Mouse (Mus musculus) limb, embryonic 11.5 days (tissue): ENCODE results near the gene Tfb2m. TPM values are rescaled to one million over a fixed set of nuclear protein-coding genes. Genes with fewer than 3 reads are reported as not detected.

Experiments used
- ATAC-seq: fragments of 200-750 bp; cut with Nextera tagmentation; 2 replicates; pipeline ENCODE4 v1.8.0; 2017; ENCODE audit warnings: low read depth; ENCODE audit not compliant: insufficient number of reproducible peaks, low FRiP score, low TSS enrichment
- DNase-seq: peaks from one replicate; pipeline ENCODE4 v3.0.0-alpha.2; 2015; ENCODE audit warnings: low spot score
- H3K27ac ChIP-seq: fragments of 300-500 bp; sonication (generic); replicated peaks from 2 replicates; pipeline ENCODE4 v1.5.1; 2014; ENCODE audit warnings: low read depth, mild to moderate bottlenecking, low read length
- H3K27me3 ChIP-seq: fragments of 300-500 bp; sonication (generic); 2 replicates; pipeline ENCODE4 v1.6.1; 2014; ENCODE audit warnings: mild to moderate bottlenecking, low read length, mixed read lengths; ENCODE audit not compliant: control insufficient read depth, insufficient read depth
- H3K36me3 ChIP-seq: fragments of 300-500 bp; sonication (generic); 2 replicates; pipeline ENCODE4 v1.6.1; 2014; ENCODE audit warnings: mild to moderate bottlenecking, low read length, moderate library complexity, mixed read lengths; ENCODE audit not compliant: control insufficient read depth, insufficient read depth
- H3K4me1 ChIP-seq: fragments of 300-500 bp; sonication (generic); 2 replicates; pipeline ENCODE4 v1.6.1; 2014; ENCODE audit warnings: low read length, mixed read lengths; ENCODE audit not compliant: control insufficient read depth, insufficient read depth
- H3K4me2 ChIP-seq: fragments of 300-500 bp; sonication (generic); 2 replicates; pipeline ENCODE4 v1.6.1; 2014; ENCODE audit warnings: low read depth, mild to moderate bottlenecking, moderate library complexity; ENCODE audit not compliant: severe bottlenecking
- H3K4me3 ChIP-seq: fragments of 300-500 bp; sonication (generic); 2 replicates; pipeline ENCODE4 v1.5.1; 2014; ENCODE audit warnings: low read depth, low read length
- H3K9ac ChIP-seq: fragments of 300-500 bp; sonication (generic); 2 replicates; pipeline ENCODE4 v1.6.1; 2014; ENCODE audit warnings: mild to moderate bottlenecking, low read length
- H3K9me3 ChIP-seq: fragments of 300-500 bp; sonication (generic); 2 replicates; pipeline ENCODE4 v1.6.1; 2016; ENCODE audit warnings: low read length; ENCODE audit not compliant: control insufficient read depth
- WGBS: fragments of 180-500 bp; shearing (Covaris S2); extraction: QIAGEN DNeasy Blood & Tissue Kit; methylation state at CpG from one replicate; pipeline ENCODE4 v1.1.7; 2014; 5-methylcytosine and 5-hydroxymethylcytosine counted together
- polyA plus RNA-seq: library from polyadenylated mRNA; unstranded; fragments of >200 nt; fragmentation: Nextera tagmentation; extraction: Ambion mirVana; gene quantifications from 2 replicates; pipeline ENCODE4 v1.2.1, GENCODE M21; 2014

Tfb2m gene
- polyA plus RNA-seq, 1 experiment from 2014 or later, result 27.8 TPM

- Histone ChIP-seq H3K9me3 (no peaks in the 10 kb centered on the region), H3K36me3 (no peaks in the 10 kb centered on the region), H3K4me1 (peaks cover 3% of the 10 kb centered on the region), H3K27me3 (no peaks in the 10 kb centered on the region), H3K4me2 (no peak overlapping the region), H3K9ac (no peak overlapping the region), H3K27ac (no peak overlapping the region), H3K4me3 (no peak overlapping the region)
- ATAC-seq (no peak), DNase-seq (no peak)
- 75% methylated on average over 4 of the region's 4 CpGs for WGBS
Measured at GRCm38 (mm10) chr1:179568690-179569398, 22.8 kb upstream of the Tfb2m start.

GRCm38 (mm10) chr1:179567558-179567957 is 21.5 kb upstream of the Tfb2m start:
- WGBS, result 66% methylated on average over 7 of the region's 7 CpGs
- DNase-seq, result no peak
- Histone ChIP-seq H3K4me1 (peaks cover 3% of the 10 kb centered on the region), H3K9ac (no peak overlapping the region), H3K36me3 (no peaks in the 10 kb centered on the region), H3K27me3 (no peaks in the 10 kb centered on the region), H3K27ac (no peak overlapping the region), H3K4me3 (no peak overlapping the region), H3K4me2 (no peak overlapping the region), H3K9me3 (no peaks in the 10 kb centered on the region)
- ATAC-seq, result no peak

- no peak overlapping the region for H3K27ac ChIP-seq
- no peaks in the 10 kb centered on the region for H3K9me3 ChIP-seq
- no peak overlapping the region for H3K4me3 ChIP-seq
- no peaks in the 10 kb centered on the region for H3K36me3 ChIP-seq
- H3K9ac ChIP-seq, result no peak overlapping the region
- no peak overlapping the region for H3K4me2 ChIP-seq
- H3K27me3 ChIP-seq, result no peaks in the 10 kb centered on the region
- ATAC-seq, result no peak
- DNase-seq, result no peak
- H3K4me1 ChIP-seq, result peaks cover 3% of the 10 kb centered on the region
- 84% methylated on average over 5 of the region's 5 CpGs for WGBS
Measured at GRCm38 (mm10) chr1:179563926-179564325, 17.9 kb upstream of the Tfb2m start.

- no peak overlapping the region for H3K9ac ChIP-seq
- 84% methylated on average over 4 of the region's 4 CpGs for WGBS
- H3K27ac ChIP-seq, result no peak overlapping the region
- peaks cover 3% of the 10 kb centered on the region for H3K4me1 ChIP-seq
- no peak for ATAC-seq
- H3K4me2 ChIP-seq, result no peak overlapping the region
- DNase-seq, result no peak
- H3K9me3 ChIP-seq, result no peaks in the 10 kb centered on the region
- no peak overlapping the region for H3K4me3 ChIP-seq
- no peaks in the 10 kb centered on the region for H3K27me3 ChIP-seq
- no peaks in the 10 kb centered on the region for H3K36me3 ChIP-seq
Measured at GRCm38 (mm10) chr1:179563211-179563610, 17.1 kb upstream of the Tfb2m start.

- H3K9ac ChIP-seq, result no peak overlapping the region
- DNase-seq (no peak), ATAC-seq (no peak)
- H3K4me2 ChIP-seq, result no peak overlapping the region
- no peaks in the 10 kb centered on the region for H3K9me3 ChIP-seq
- no peaks in the 10 kb centered on the region for H3K27me3 ChIP-seq
- 88% methylated on average over 6 of the region's 6 CpGs for WGBS
- H3K27ac ChIP-seq, result no peak overlapping the region
- no peaks in the 10 kb centered on the region for H3K36me3 ChIP-seq
- no peaks in the 10 kb centered on the region for H3K4me1 ChIP-seq
- H3K4me3 ChIP-seq, result no peak overlapping the region
Measured at GRCm38 (mm10) chr1:179560845-179561430, 14.9 kb upstream of the Tfb2m start.

GRCm38 (mm10) chr1:179559446-179560194 is 13.6 kb upstream of the Tfb2m start:
- no peak for ATAC-seq
- no peak overlapping the region for H3K9ac ChIP-seq
- no peak overlapping the region for H3K27ac ChIP-seq
- H3K4me2 ChIP-seq, result no peak overlapping the region
- 82% methylated on average over 11 of the region's 11 CpGs for WGBS
- H3K4me1 ChIP-seq, result no peaks in the 10 kb centered on the region
- no peak for DNase-seq
- no peaks in the 10 kb centered on the region for H3K9me3 ChIP-seq
- H3K27me3 ChIP-seq, result no peaks in the 10 kb centered on the region
- no peak overlapping the region for H3K4me3 ChIP-seq
- H3K36me3 ChIP-seq, result no peaks in the 10 kb centered on the region

GRCm38 (mm10) chr1:179556921-179557320 is 10.9 kb upstream of the Tfb2m start:
- Histone ChIP-seq H3K9me3 (no peaks in the 10 kb centered on the region), H3K9ac (no peak overlapping the region), H3K27me3 (no peaks in the 10 kb centered on the region), H3K36me3 (no peaks in the 10 kb centered on the region), H3K4me1 (no peaks in the 10 kb centered on the region), H3K27ac (no peak overlapping the region), H3K4me2 (no peak overlapping the region), H3K4me3 (no peak overlapping the region)
- WGBS, result 87% methylated on average over 3 of the region's 3 CpGs
- DNase-seq, result no peak
- no peak for ATAC-seq

- ATAC-seq, result no peak
- no peaks in the 10 kb centered on the region for H3K9me3 ChIP-seq
- no peak overlapping the region for H3K4me2 ChIP-seq
- no peaks in the 10 kb centered on the region for H3K36me3 ChIP-seq
- WGBS, result 85% methylated on average over 4 of the region's 4 CpGs
- no peak overlapping the region for H3K4me3 ChIP-seq
- no peak for DNase-seq
- no peak overlapping the region for H3K9ac ChIP-seq
- no peaks in the 10 kb centered on the region for H3K27me3 ChIP-seq
- no peak overlapping the region for H3K27ac ChIP-seq
- no peaks in the 10 kb centered on the region for H3K4me1 ChIP-seq
Measured at GRCm38 (mm10) chr1:179553949-179554347, 7.9 kb upstream of the Tfb2m start.
